Mouse (Mus musculus) monocyte, adult 5-6 weeks (primary cell): Measurements from ENCODE around the gene Smok2b. TPM values are rescaled to one million over a fixed set of nuclear protein-coding genes. Genes with fewer than 3 reads are reported as not detected.
"Not testable (repeated sequence)": the region's sequence is repeated elsewhere in the genome, so short reads cannot be mapped to it uniquely, and the experiment has no call there.

Source experiments
- ATAC-seq: fragments of 153-309, 156-312 bp; replicated peaks from 2 replicates; pipeline ENCODE4 v1.8.0; 2017; ENCODE audit warnings: mild to moderate bottlenecking; ENCODE audit not compliant: low TSS enrichment, insufficient number of reproducible peaks, severe bottlenecking, poor library complexity, low FRiP score
- total RNA-seq: library from RNA; stranded (forward); fragments of 200-1000, 200-491, 200-594 nt; gene quantifications from 3 replicates; pipeline ENCODE4 v1.2.3, GENCODE M21; 2017

The Smok2b gene
- total RNA-seq, 1 experiment from 2014 or later, result not detected

DNA sequence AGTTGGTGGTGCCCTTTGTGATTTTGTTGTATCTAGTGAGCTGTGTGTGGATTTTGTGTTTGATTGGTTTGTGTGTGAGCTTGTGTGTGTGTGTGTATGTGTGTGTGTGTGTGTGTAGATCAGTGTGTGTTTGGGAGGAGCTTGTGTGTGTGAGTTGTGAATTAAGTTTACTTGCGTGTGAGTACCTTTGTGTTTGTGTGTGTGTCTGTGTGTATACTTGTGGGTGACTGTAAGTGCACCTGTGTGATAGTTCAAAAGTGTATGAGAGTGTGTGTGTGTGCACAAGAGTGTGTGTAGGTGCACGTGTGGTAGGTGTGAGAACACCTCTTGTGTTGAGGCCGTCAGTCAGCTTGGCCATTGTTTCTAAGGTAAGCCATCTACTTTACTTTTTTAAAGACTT is 9.2 kb upstream of the Smok2b start, which contains the start of gene Smok2a:
Smok2a (plus strand) TSS at position 301 of the 400 bp plus-strand sequence.
- no peak for ATAC-seq

GRCm38 (mm10) chr17:13221921-13222320 is 8.1 kb upstream of the Smok2b start:
- ATAC-seq, result not testable (repeated sequence)

DNA sequence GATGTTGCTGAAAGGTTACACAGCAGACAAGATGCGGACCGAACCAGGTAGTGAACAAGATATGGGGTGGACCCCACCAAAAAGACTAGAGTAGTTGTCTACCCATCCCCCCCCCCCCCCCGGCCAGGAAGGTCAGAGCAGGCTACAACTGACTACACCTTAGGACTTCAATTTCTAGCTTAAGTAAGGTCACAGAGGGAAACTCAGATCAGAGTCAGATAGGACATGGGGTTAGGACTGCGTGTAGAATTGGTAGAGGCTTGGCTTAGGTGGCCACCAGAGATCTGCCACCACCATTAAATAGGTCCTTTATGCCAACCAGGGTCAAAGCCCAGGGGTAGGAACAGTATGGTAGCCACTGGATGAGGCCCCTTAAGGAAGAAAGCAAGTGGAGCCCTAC is 9.4 kb downstream of the Smok2b start:
- ATAC-seq, result not testable (repeated sequence)

DNA sequence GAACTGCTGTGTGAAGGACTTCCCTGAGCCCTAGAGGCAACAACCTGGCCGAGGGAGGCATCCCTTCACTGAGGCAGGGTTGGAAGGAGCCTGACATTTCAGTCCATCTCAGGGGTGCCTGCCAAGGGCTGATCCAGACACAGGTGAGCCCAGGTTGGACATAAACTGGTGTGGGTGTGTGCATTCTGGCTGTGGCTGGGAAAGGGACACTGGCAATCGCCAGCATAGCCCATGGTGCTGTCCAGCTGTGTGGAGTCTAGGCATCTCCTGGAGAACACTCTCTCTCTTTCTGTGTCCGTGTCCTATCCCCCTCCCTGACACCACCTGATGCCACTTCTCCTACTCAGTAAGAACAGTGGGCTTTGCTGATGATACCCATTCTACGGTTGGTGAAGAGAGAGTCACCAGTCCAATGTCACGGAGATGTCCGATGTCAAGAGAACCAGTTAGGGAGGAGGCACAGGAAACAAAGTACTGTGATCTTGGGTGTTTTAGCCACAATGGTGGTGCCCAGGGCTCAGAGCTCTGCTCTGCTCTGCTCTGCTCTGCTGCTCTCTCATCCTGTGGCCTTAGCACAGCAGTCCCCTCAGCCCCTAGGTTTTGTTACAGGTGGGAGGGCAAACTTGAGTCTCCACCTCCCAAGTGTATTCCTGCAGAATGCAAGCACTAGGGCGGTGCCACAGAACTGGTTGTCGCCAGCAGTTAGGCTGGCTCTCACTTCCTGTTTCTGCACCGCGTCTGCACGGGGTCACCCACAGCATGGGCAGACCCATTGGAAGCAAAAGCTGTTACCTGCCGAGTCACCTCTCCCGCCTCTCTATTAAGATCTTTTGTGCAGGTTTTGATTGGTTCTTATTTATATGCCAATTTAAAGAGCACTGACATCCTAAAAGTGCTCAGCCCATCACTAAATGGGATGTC is 11.0 kb downstream of the Smok2b start:
- peak; percentile 46 for ATAC-seq

- ATAC-seq, result peak; percentile 21; the same call in 1 of the 2 replicates
These were observed 24.7 kb downstream of the Smok2b start for GRCm38 (mm10) chr17:13254786-13255185.

Other genes with a start within 250 kb of the Smok2b start
- gene Wtap, start 236.1 kb upstream of the Smok2b start, total RNA-seq, result 228 to 388 TPM (median 260 TPM) in 3 replicates
- gene Sod2, start 223.4 kb upstream of the Smok2b start, total RNA-seq, result 65.9 to 86.6 TPM (median 72.3 TPM) in 3 replicates
- 1.3 to 2.8 TPM in 2 of 3 replicates, not detected in the other for gene Gpr31b, start 178.0 kb upstream of the Smok2b start, total RNA-seq
- 0.85 TPM in 1 of 3 replicates, not detected in the others for gene Tcp10b, start 169.2 kb upstream of the Smok2b start, total RNA-seq
- gene Unc93a, start 98.4 kb upstream of the Smok2b start, total RNA-seq, result 0.76 to 1.4 TPM (median 0.78 TPM) in 3 replicates
- not detected in 3 replicates for gene Smok2a, start 9.1 kb upstream of the Smok2b start, total RNA-seq
- 1.0 to 1.6 TPM in 2 of 3 replicates, not detected in the other for gene Tcp10c, start 124.3 kb downstream of the Smok2b start, total RNA-seq